Mouse (Mus musculus) intestine, embryonic 16.5 days (tissue): ENCODE measurements around the gene Daw1. TPM values are rescaled to one million over a fixed set of nuclear protein-coding genes. Genes with fewer than 3 reads are reported as not detected.

Source experiments
- ATAC-seq: fragments of 200-750 bp; cut with Nextera tagmentation; 2 replicates; pipeline ENCODE4 v1.8.0; 2017; ENCODE audit warnings: moderate TSS enrichment, moderate library complexity
- H3K27ac ChIP-seq: fragments of 300-500 bp; sonication (generic); 2 replicates; pipeline ENCODE4 v1.5.1; 2014; ENCODE audit warnings: mild to moderate bottlenecking, low read length
- H3K27me3 ChIP-seq: fragments of 300-500 bp; sonication (generic); replicated peaks from 2 replicates; pipeline ENCODE4 v1.6.1; 2014; ENCODE audit warnings: low read length, control low read depth, mixed read lengths; ENCODE audit not compliant: control insufficient read depth, insufficient read depth
- H3K36me3 ChIP-seq: fragments of 300-500 bp; sonication (generic); 2 replicates; pipeline ENCODE4 v1.6.1; 2014; ENCODE audit warnings: low read length, control low read depth; ENCODE audit not compliant: control insufficient read depth, insufficient read depth
- H3K4me1 ChIP-seq: fragments of 300-500 bp; sonication (generic); 2 replicates; pipeline ENCODE4 v1.6.1; 2014; ENCODE audit warnings: low read length, control low read depth, mixed read lengths; ENCODE audit not compliant: control insufficient read depth, insufficient read depth
- H3K4me2 ChIP-seq: fragments of 300-500 bp; sonication (generic); 2 replicates; pipeline ENCODE4 v1.6.1; 2014; ENCODE audit warnings: low read depth, low read length, control low read depth
- H3K4me3 ChIP-seq: fragments of 300-500 bp; sonication (generic); 2 replicates; pipeline ENCODE4 v1.5.1; 2014; ENCODE audit warnings: mild to moderate bottlenecking, low read length
- H3K9ac ChIP-seq: fragments of 300-500 bp; sonication (generic); 2 replicates; pipeline ENCODE4 v1.6.1; 2014; ENCODE audit warnings: low read depth, low read length
- H3K9me3 ChIP-seq: fragments of 300-500 bp; sonication (generic); 2 replicates; pipeline ENCODE4 v1.6.1; 2016; ENCODE audit warnings: low read length, control low read depth; ENCODE audit not compliant: control insufficient read depth
- WGBS: fragments of 180-500 bp; shearing (Covaris S2); extraction: QIAGEN DNeasy Blood & Tissue Kit; methylation state at CpG from one replicate; pipeline ENCODE4 v1.1.7; 2014; 5-methylcytosine and 5-hydroxymethylcytosine counted together
- polyA plus RNA-seq: library from polyadenylated mRNA; unstranded; fragments of >200 nt; fragmentation: Nextera tagmentation; extraction: Ambion mirVana; gene quantifications from 2 replicates; pipeline ENCODE4 v1.2.1, GENCODE M21; 2015

Gene Daw1
- polyA plus RNA-seq, 1 experiment from 2014 or later, result not detected

GRCm38 (mm10) chr1:83227946-83228345, 68.4 kb downstream of the Daw1 start:
- Histone ChIP-seq H3K9ac (no peak overlapping the region), H3K4me1 (no peaks in the 10 kb centered on the region), H3K9me3 (no peaks in the 10 kb centered on the region), H3K4me3 (no peak overlapping the region), H3K4me2 (no peak overlapping the region), H3K27ac (no peak overlapping the region), H3K36me3 (no peaks in the 10 kb centered on the region), H3K27me3 (no peaks in the 10 kb centered on the region)
- ATAC-seq, result no peak
- 76% methylated on average over 3 of the region's 3 CpGs for WGBS

- Histone ChIP-seq H3K4me1 (no peaks in the 10 kb centered on the region), H3K27me3 (no peaks in the 10 kb centered on the region), H3K36me3 (no peaks in the 10 kb centered on the region), H3K9me3 (no peaks in the 10 kb centered on the region), H3K27ac (no peak overlapping the region), H3K9ac (no peak overlapping the region), H3K4me2 (no peak overlapping the region), H3K4me3 (no peak overlapping the region)
- ATAC-seq, result no peak
- WGBS, result 100% methylated on average over 1 of the region's 1 CpGs
Measured at GRCm38 (mm10) chr1:83248235-83248746, 88.7 kb downstream of the Daw1 start.

GRCm38 (mm10) chr1:83251746-83252145, 92.2 kb downstream of the Daw1 start:
- ATAC-seq, result no peak
- no peak overlapping the region for H3K9ac ChIP-seq
- no peak overlapping the region for H3K4me2 ChIP-seq
- no peak overlapping the region for H3K27ac ChIP-seq
- H3K4me1 ChIP-seq, result no peaks in the 10 kb centered on the region
- no peaks in the 10 kb centered on the region for H3K9me3 ChIP-seq
- 72% methylated on average over 1 of the region's 1 CpGs for WGBS
- no peaks in the 10 kb centered on the region for H3K36me3 ChIP-seq
- H3K4me3 ChIP-seq, result no peak overlapping the region
- H3K27me3 ChIP-seq, result no peaks in the 10 kb centered on the region

Other genes starting within 250 kb of the Daw1 start
- gene A030005L19Rik, start 246.4 kb upstream of the Daw1 start, polyA plus RNA-seq, result not detected in 2 replicates
- gene A030014E15Rik, start 234.8 kb upstream of the Daw1 start, polyA plus RNA-seq, result not detected in 2 replicates
- not detected in 2 replicates for gene Gm6217, start 228.4 kb upstream of the Daw1 start, polyA plus RNA-seq
- gene A030003K21Rik, start 216.4 kb upstream of the Daw1 start, polyA plus RNA-seq, result not detected in 2 replicates
- gene Gm7544, start 203.7 kb upstream of the Daw1 start, polyA plus RNA-seq, result not detected in 2 replicates
- gene Gm47955, start 199.5 kb upstream of the Daw1 start, polyA plus RNA-seq, result not detected in 2 replicates
- gene Gm47959, start 159.2 kb upstream of the Daw1 start, polyA plus RNA-seq, result not detected in 2 replicates
- 1.9 and 2.0 TPM in 2 replicates for gene Slc19a3, start 121.3 kb upstream of the Daw1 start, polyA plus RNA-seq
- gene Krtap28-10, start 117.3 kb upstream of the Daw1 start, polyA plus RNA-seq, result not detected in 2 replicates
- not detected in 2 replicates for gene Gm47969, start 114.8 kb upstream of the Daw1 start, polyA plus RNA-seq
- gene A030005K14Rik, start 100.4 kb upstream of the Daw1 start, polyA plus RNA-seq, result not detected in 2 replicates
- gene Krtap28-13, start 98.8 kb upstream of the Daw1 start, polyA plus RNA-seq, result not detected in 2 replicates
- gene Ccl20, start 43.0 kb upstream of the Daw1 start, polyA plus RNA-seq, result 4.0 and 5.1 TPM in 2 replicates
- 0.72 and 1.0 TPM in 2 replicates for gene Sphkap, start 248.4 kb downstream of the Daw1 start, polyA plus RNA-seq